Mouse (Mus musculus) MEL (cell line): ENCODE data around the gene Senp1. TPM values are rescaled to one million over a fixed set of nuclear protein-coding genes. Genes with fewer than 3 reads are reported as not detected.

Experiments
- DNase-seq: peaks from one replicate; pipeline ENCODE4 v3.0.0; 2011; ENCODE audit warnings: low read depth, low spot score
- H3K27ac ChIP-seq: 2 replicates; pipeline ENCODE4 v1.5.1; 2012; ENCODE audit warnings: low read depth, mild to moderate bottlenecking, control low read depth, low read length, moderate library complexity; ENCODE audit not compliant: control insufficient read depth
- H3K27me3 ChIP-seq, 2 experiments: fragments of 150-350 bp in 1 of 2; sonication (generic) in 1 of 2; 2 replicates each; pipeline ENCODE4 v1.6.1; 2012; ENCODE audit warnings: low read length in 2 of 2, mild to moderate bottlenecking in 2 of 2, improper control_type of control experiment in 1 of 2, moderate library complexity in 1 of 2; ENCODE audit not compliant: insufficient read depth in 2 of 2, control insufficient read depth in 1 of 2
- H3K36me3 ChIP-seq, 2 experiments: 2 replicates each; pipeline ENCODE4 v1.6.1; 2012 to 2014; ENCODE audit warnings: low read length in 2 of 2, improper control_type of control experiment in 1 of 2, inconsistent platforms in 1 of 2, mild to moderate bottlenecking in 1 of 2; ENCODE audit not compliant: insufficient read depth in 2 of 2, control insufficient read depth in 1 of 2
- H3K4me1 ChIP-seq, 2 experiments: fragments of 150-350 bp in 1 of 2; sonication (generic) in 1 of 2; 2 replicates each; pipeline ENCODE4 v1.6.1; 2012; ENCODE audit warnings: low read length in 2 of 2, improper control_type of control experiment in 1 of 2, mild to moderate bottlenecking in 1 of 2; ENCODE audit not compliant: insufficient read depth in 2 of 2, control insufficient read depth in 1 of 2
- H3K4me3 ChIP-seq, 2 experiments: fragments of 150-350 bp in 1 of 2; sonication (generic) in 1 of 2; 2 replicates each; pipeline ENCODE4 v1.5.1; 2012; ENCODE audit warnings: low read depth in 2 of 2, low read length in 2 of 2, mild to moderate bottlenecking in 2 of 2, moderate library complexity in 2 of 2, control low read depth in 1 of 2, improper control_type of control experiment in 1 of 2; ENCODE audit not compliant: control insufficient read depth in 1 of 2, insufficient read depth in 1 of 2
- H3K79me2 ChIP-seq: 2 replicates; pipeline ENCODE4 v1.6.1; 2012; ENCODE audit warnings: mild to moderate bottlenecking, low read length, moderate library complexity; ENCODE audit not compliant: control insufficient read depth, poor library complexity, insufficient read depth
- H3K9ac ChIP-seq: 2 replicates; pipeline ENCODE4 v1.6.1; 2012; ENCODE audit warnings: low read depth, mild to moderate bottlenecking, control low read depth, low read length, moderate library complexity; ENCODE audit not compliant: control insufficient read depth, poor library complexity, severe bottlenecking
- H3K9me3 ChIP-seq: fragments of 150-350 bp; sonication (generic); replicated peaks from 2 replicates; pipeline ENCODE4 v1.6.1; 2012; ENCODE audit warnings: mild to moderate bottlenecking, low read length, improper control_type of control experiment, moderate library complexity; ENCODE audit not compliant: insufficient read depth
- BHLHE40 ChIP-seq: IDR thresholded peaks from 2 replicates; pipeline ENCODE4 v1.6.1; 2012; ENCODE audit warnings: low read depth, mild to moderate bottlenecking, inconsistent platforms, low read length, improper control_type of control experiment, borderline replicate concordance
- CHD1 ChIP-seq: IDR thresholded peaks from 2 replicates; pipeline ENCODE4 v1.6.1; 2012; ENCODE audit warnings: low read depth, mild to moderate bottlenecking, inconsistent platforms, low read length, improper control_type of control experiment
- CHD2 ChIP-seq: IDR thresholded peaks from 2 replicates; pipeline ENCODE4 v1.6.1; 2011; ENCODE audit warnings: low read length, improper control_type of control experiment
- CTCF ChIP-seq, 3 experiments: IDR thresholded peaks in 2 of 3; conservative IDR thresholded peaks in 1 of 3; 2 replicates each; pipeline ENCODE4 v1.5.1; 2011 to 2012; ENCODE audit warnings: low read length in 3 of 3, low read depth in 2 of 3, mild to moderate bottlenecking in 2 of 3, improper control_type of control experiment in 1 of 3, inconsistent platforms in 1 of 3, mixed read lengths in 1 of 3, moderate library complexity in 1 of 3; ENCODE audit not compliant: control insufficient read depth in 1 of 3, insufficient read depth in 1 of 3, poor library complexity in 1 of 3, severe bottlenecking in 1 of 3
- E2F4 ChIP-seq: IDR thresholded peaks from 2 replicates; pipeline ENCODE4 v1.6.1; 2011; ENCODE audit warnings: low read depth, low read length, improper control_type of control experiment, borderline replicate concordance
- ELF1 ChIP-seq: IDR thresholded peaks from 2 replicates; pipeline ENCODE4 v1.6.1; 2014; ENCODE audit warnings: low read depth, mild to moderate bottlenecking, inconsistent platforms, low read length, improper control_type of control experiment, moderate library complexity
- EP300 ChIP-seq, 2 experiments: IDR thresholded peaks; 2 replicates each; pipeline ENCODE4 v1.6.1; 2011; ENCODE audit warnings: improper control_type of control experiment in 2 of 2, low read length in 2 of 2, low read depth in 1 of 2, mild to moderate bottlenecking in 1 of 2
- ETS1 ChIP-seq: IDR thresholded peaks from 2 replicates; pipeline ENCODE4 v1.6.1; 2012; ENCODE audit warnings: low read depth, mild to moderate bottlenecking, inconsistent platforms, low read length, improper control_type of control experiment, moderate library complexity
- GABPA ChIP-seq: IDR thresholded peaks from 2 replicates; pipeline ENCODE4 v1.6.1; 2012; ENCODE audit warnings: low read depth, mild to moderate bottlenecking, inconsistent platforms, low read length, improper control_type of control experiment, moderate library complexity
- GATA1 ChIP-seq: IDR thresholded peaks from 2 replicates; pipeline ENCODE4 v1.6.1; 2011; ENCODE audit warnings: low read depth, low read length, improper control_type of control experiment
- HCFC1 ChIP-seq: IDR thresholded peaks from 2 replicates; pipeline ENCODE4 v1.6.1; 2012; ENCODE audit warnings: low read depth, mild to moderate bottlenecking, inconsistent platforms, low read length, improper control_type of control experiment, moderate library complexity
- JUND ChIP-seq: IDR thresholded peaks from 2 replicates; pipeline ENCODE4 v1.6.1; 2011; ENCODE audit warnings: low read depth, mild to moderate bottlenecking, improper control_type of control experiment, low read length
- KAT2A ChIP-seq: conservative IDR thresholded peaks from 2 replicates; pipeline ENCODE4 v1.6.1; 2012; ENCODE audit warnings: low read depth, low read length, improper control_type of control experiment, inconsistent platforms
- MAX ChIP-seq: IDR thresholded peaks from 2 replicates; pipeline ENCODE4 v1.6.1; 2011; ENCODE audit warnings: low read length, improper control_type of control experiment
- MAZ ChIP-seq: IDR thresholded peaks from 2 replicates; pipeline ENCODE4 v1.6.1; 2012; ENCODE audit warnings: low read depth, mild to moderate bottlenecking, inconsistent platforms, low read length, improper control_type of control experiment
- MEF2A ChIP-seq: IDR thresholded peaks from 2 replicates; pipeline ENCODE4 v1.6.1; 2014; ENCODE audit warnings: low read depth, mild to moderate bottlenecking, inconsistent platforms, low read length, improper control_type of control experiment; ENCODE audit not compliant: poor library complexity, insufficient replicate concordance, severe bottlenecking; ENCODE audit errors: extremely low read depth
- MXI1 ChIP-seq: IDR thresholded peaks from 2 replicates; pipeline ENCODE4 v1.6.1; 2011; ENCODE audit warnings: mild to moderate bottlenecking, low read depth, low read length, improper control_type of control experiment
- MYB ChIP-seq: IDR thresholded peaks from 2 replicates; pipeline ENCODE4 v1.6.1; 2011; ENCODE audit warnings: mild to moderate bottlenecking, low read depth, low read length, improper control_type of control experiment
- MYC ChIP-seq: IDR thresholded peaks from 2 replicates; pipeline ENCODE4 v1.6.1; 2011; ENCODE audit warnings: low read depth, mild to moderate bottlenecking, low read length, improper control_type of control experiment, moderate library complexity
- NELFE ChIP-seq: IDR thresholded peaks from 2 replicates; pipeline ENCODE4 v1.6.1; 2011; ENCODE audit warnings: low read depth, low read length, improper control_type of control experiment
- NRF1 ChIP-seq: IDR thresholded peaks from 2 replicates; pipeline ENCODE4 v1.6.1; 2014; ENCODE audit warnings: low read depth, mild to moderate bottlenecking, inconsistent platforms, low read length, improper control_type of control experiment, moderate library complexity; ENCODE audit not compliant: poor library complexity, insufficient read depth, severe bottlenecking
- POLR2A ChIP-seq, 2 experiments: IDR thresholded peaks; 2 replicates each; pipeline ENCODE4 v1.6.1; 2011 to 2012; ENCODE audit warnings: low read length in 2 of 2, mild to moderate bottlenecking in 2 of 2, control low read depth in 1 of 2, improper control_type of control experiment in 1 of 2, low read depth in 1 of 2, moderate library complexity in 1 of 2; ENCODE audit not compliant: control insufficient read depth in 1 of 2, insufficient read depth in 1 of 2, poor library complexity in 1 of 2
- POLR2AphosphoS2 ChIP-seq: IDR thresholded peaks from 2 replicates; pipeline ENCODE4 v1.6.1; 2011; ENCODE audit warnings: low read length, improper control_type of control experiment
- POLR2AphosphoS5 ChIP-seq: IDR thresholded peaks from 2 replicates; pipeline ENCODE4 v1.6.1; 2012; ENCODE audit warnings: low read depth, borderline replicate concordance, mild to moderate bottlenecking, inconsistent platforms, low read length, moderate library complexity, mixed read lengths
- RAD21 ChIP-seq: IDR thresholded peaks from 2 replicates; pipeline ENCODE4 v1.6.1; 2011; ENCODE audit warnings: mild to moderate bottlenecking, low read depth, low read length, improper control_type of control experiment
- RCOR1 ChIP-seq: IDR thresholded peaks from 2 replicates; pipeline ENCODE4 v1.6.1; 2012; ENCODE audit warnings: low read depth, mild to moderate bottlenecking, inconsistent platforms, low read length, improper control_type of control experiment
- SIN3A ChIP-seq: IDR thresholded peaks from 2 replicates; pipeline ENCODE4 v1.6.1; 2012; ENCODE audit warnings: low read length, improper control_type of control experiment, inconsistent platforms
- SMC3 ChIP-seq: IDR thresholded peaks from 2 replicates; pipeline ENCODE4 v1.6.1; 2011; ENCODE audit warnings: low read depth, low read length, improper control_type of control experiment
- TAL1 ChIP-seq: IDR thresholded peaks from 2 replicates; pipeline ENCODE4 v1.6.1; 2012; ENCODE audit warnings: mild to moderate bottlenecking, inconsistent platforms, low read length, moderate library complexity, mixed read lengths
- TBP ChIP-seq: IDR thresholded peaks from 2 replicates; pipeline ENCODE4 v1.8.0; 2011; ENCODE audit warnings: low read depth, low read length, improper control_type of control experiment
- TCF12 ChIP-seq: IDR thresholded peaks from 2 replicates; pipeline ENCODE4 v1.6.1; 2014; ENCODE audit warnings: low read depth, mild to moderate bottlenecking, inconsistent platforms, low read length, improper control_type of control experiment, moderate library complexity
- UBTF ChIP-seq: IDR thresholded peaks from 2 replicates; pipeline ENCODE4 v1.6.1; 2012; ENCODE audit warnings: low read depth, mild to moderate bottlenecking, inconsistent platforms, low read length, improper control_type of control experiment, moderate library complexity, borderline replicate concordance; ENCODE audit not compliant: insufficient read depth
- USF1 ChIP-seq: IDR thresholded peaks from 2 replicates; pipeline ENCODE4 v1.6.1; 2014; ENCODE audit warnings: low read depth, mild to moderate bottlenecking, inconsistent platforms, low read length, improper control_type of control experiment, moderate library complexity
- USF2 ChIP-seq, 2 experiments: IDR thresholded peaks; 2 replicates each; pipeline ENCODE4 v1.6.1; 2011 to 2012; ENCODE audit warnings: improper control_type of control experiment in 2 of 2, low read length in 2 of 2, borderline replicate concordance in 1 of 2, inconsistent platforms in 1 of 2, low read depth in 1 of 2, mild to moderate bottlenecking in 1 of 2; ENCODE audit not compliant: insufficient read depth in 1 of 2
- ZC3H11A ChIP-seq: IDR thresholded peaks from 2 replicates; pipeline ENCODE4 v1.6.1; 2012; ENCODE audit warnings: low read depth, mild to moderate bottlenecking, inconsistent platforms, low read length, improper control_type of control experiment
- ZKSCAN1 ChIP-seq: IDR thresholded peaks from 2 replicates; pipeline ENCODE4 v1.6.1; 2012; ENCODE audit warnings: low read depth, mild to moderate bottlenecking, inconsistent platforms, low read length, improper control_type of control experiment, moderate library complexity
- ZMIZ1 ChIP-seq: IDR thresholded peaks from 2 replicates; pipeline ENCODE4 v1.6.1; 2012; ENCODE audit warnings: low read depth, mild to moderate bottlenecking, inconsistent platforms, low read length, improper control_type of control experiment, moderate library complexity
- ZNF384 ChIP-seq: IDR thresholded peaks from 2 replicates; pipeline ENCODE4 v1.6.1; 2012; ENCODE audit warnings: low read depth, mild to moderate bottlenecking, inconsistent platforms, low read length, improper control_type of control experiment
- polyA plus RNA-seq, 2 experiments: library from polyadenylated mRNA; stranded (reverse) in 1 of 2; unstranded in 1 of 2; fragments of >175 nt in 1 of 2; fragments of >200 nt in 1 of 2; gene quantifications; 2 replicates each; pipeline versions ENCODE4 v1.2.1 to v1.2.4; 2012; ENCODE audit warnings: low replicate concordance in 2 of 2, low read depth in 1 of 2; ENCODE audit not compliant: insufficient read length in 2 of 2, insufficient read depth in 1 of 2, missing spikeins in 1 of 2
- total RNA-seq: library from RNA; depleted of rRNA; stranded (reverse); fragments of 300-350 nt; gene quantifications from 2 replicates; pipeline ENCODE4 v1.2.3, GENCODE M21; 2012

Gene Senp1
- total and polyA plus RNA-seq, 3 experiments, result 34.1 to 96.5 TPM; not detected in 1

GRCm38 (mm10) chr15:98051685-98052084 is 41.9 kb downstream of the Senp1 start:
- peaks cover 5 to 9% of the 10 kb centered on the region in 2 experiments for H3K4me1 ChIP-seq
- H3K27ac ChIP-seq, result no peak overlapping the region
- H3K9ac ChIP-seq, result no peak overlapping the region
- H3K36me3 ChIP-seq, result peaks cover 8 to 54% of the 10 kb centered on the region in 2 experiments
- H3K27me3 ChIP-seq, result no peaks in the 10 kb centered on the region
- DNase-seq, result peak; percentile 42
- H3K79me2 ChIP-seq, result no peaks in the 10 kb centered on the region
- no peak overlapping the region for H3K4me3 ChIP-seq
- H3K9me3 ChIP-seq, result no peaks in the 10 kb centered on the region
- TF ChIP-seq NRF1 (no peak), POLR2AphosphoS2 (no peak), KAT2A (no peak), MYC (peak; percentile 67; the same call in 1 of the 2 replicates), ZMIZ1 (no peak), MAX (peak; percentile 89), GABPA (no peak), NELFE (no peak), ELF1 (no peak), TCF12 (0 out of 2 replicates have a peak, but pooled peaks have one; percentile 21), POLR2A (IDR thresholded peaks at IDR 0.05; ENCODE audit: control insufficient read depth in 1 of 2, insufficient read depth in 1 of 2, low read depth in 1 of 2, low read length in 2 of 2, poor library complexity in 1 of 2) (no peak), SIN3A (peak; percentile 84), USF1 (peak; percentile 89), HCFC1 (no peak; the same call in 1 of the 2 replicates), RAD21 (no peak), MYB (no peak), ZNF384 (no peak), GATA1 (peak; percentile 61), CHD2 (no peak), USF2 (IDR thresholded peaks at IDR 0.05; ENCODE audit: borderline replicate concordance in 1 of 2, insufficient read depth in 1 of 2, low read depth in 1 of 2, low read length in 2 of 2) (peak in 1 of 2 experiments; percentile 61; a peak in 1 of 4 replicates), CHD1 (no peak), TBP (no peak), POLR2AphosphoS5 (no peak), TAL1 (no peak), ZKSCAN1 (no peak), CTCF (IDR thresholded peaks at IDR 0.05 in 2 of 3, conservative IDR thresholded peaks at IDR 0.05 in 1 of 3; ENCODE audit: control insufficient read depth in 1 of 3, insufficient read depth in 1 of 3, low read depth in 2 of 3, low read length in 3 of 3, poor library complexity in 1 of 3, severe bottlenecking in 1 of 3) (no peak), MAZ (no peak), BHLHE40 (peak; percentile 92), E2F4 (no peak), EP300 (IDR thresholded peaks at IDR 0.05; ENCODE audit: low read depth in 1 of 2, low read length in 2 of 2) (peak; percentile 38 to 43; a peak in 3 of 4 replicates), MXI1 (peak; percentile 62; the same call in 1 of the 2 replicates), SMC3 (no peak), ETS1 (0 out of 2 replicates have a peak, but pooled peaks have one; percentile 21), JUND (no peak), RCOR1 (no peak), UBTF (no peak), MEF2A (no peak), ZC3H11A (no peak)
